Mouse (Mus musculus) kidney, embryonic 14.5 days (tissue): ENCODE data around the gene Krtap19-3. TPM values are rescaled to one million over a fixed set of nuclear protein-coding genes. Genes with fewer than 3 reads are reported as not detected.

Experiments used
- ATAC-seq: fragments of 200-750 bp; cut with Nextera tagmentation; 2 replicates; pipeline ENCODE4 v1.8.0; 2017; ENCODE audit warnings: moderate number of reproducible peaks, mild to moderate bottlenecking, moderate TSS enrichment, moderate library complexity; ENCODE audit not compliant: low FRiP score, low TSS enrichment
- H3K27ac ChIP-seq: fragments of 300-500 bp; sonication (generic); 2 replicates; pipeline ENCODE4 v1.5.1; 2014; ENCODE audit warnings: low read depth, mild to moderate bottlenecking, low read length, moderate library complexity, mixed read lengths
- H3K27me3 ChIP-seq: fragments of 300-500 bp; sonication (generic); 2 replicates; pipeline ENCODE4 v1.6.1; 2014; ENCODE audit warnings: mild to moderate bottlenecking, low read length; ENCODE audit not compliant: control insufficient read depth, insufficient read depth
- H3K36me3 ChIP-seq: fragments of 300-500 bp; sonication (generic); 2 replicates; pipeline ENCODE4 v1.6.1; 2014; ENCODE audit warnings: low read length, mixed read lengths; ENCODE audit not compliant: control insufficient read depth, insufficient read depth
- H3K4me1 ChIP-seq: fragments of 300-500 bp; sonication (generic); 2 replicates; pipeline ENCODE4 v1.6.1; 2014; ENCODE audit warnings: low read length, mixed read lengths; ENCODE audit not compliant: control insufficient read depth, insufficient read depth
- H3K4me2 ChIP-seq: fragments of 300-500 bp; sonication (generic); replicated peaks from 2 replicates; pipeline ENCODE4 v1.6.1; 2014; ENCODE audit warnings: low read depth, mild to moderate bottlenecking, low read length
- H3K4me3 ChIP-seq: fragments of 300-500 bp; sonication (generic); 2 replicates; pipeline ENCODE4 v1.5.1; 2014; ENCODE audit warnings: mild to moderate bottlenecking, low read length
- H3K9ac ChIP-seq: fragments of 300-500 bp; sonication (generic); 2 replicates; pipeline ENCODE4 v1.6.1; 2014; ENCODE audit warnings: low read depth, mild to moderate bottlenecking, low read length, moderate library complexity
- H3K9me3 ChIP-seq: fragments of 300-500 bp; sonication (generic); 2 replicates; pipeline ENCODE4 v1.6.1; 2016; ENCODE audit warnings: low read length; ENCODE audit not compliant: control insufficient read depth
- WGBS: fragments of 180-500 bp; shearing (Covaris S2); extraction: QIAGEN DNeasy Blood & Tissue Kit; methylation state at CpG from one replicate; pipeline ENCODE4 v1.1.7; 2014; 5-methylcytosine and 5-hydroxymethylcytosine counted together
- polyA plus RNA-seq: library from polyadenylated mRNA; unstranded; fragments of >200 nt; fragmentation: Nextera tagmentation; extraction: Ambion mirVana; gene quantifications from 2 replicates; pipeline ENCODE4 v1.2.1, GENCODE M21; 2014

Krtap19-3 gene
- polyA plus RNA-seq, 1 experiment from 2014 or later = not detected

GRCm38 (mm10) chr16:88847363-88847762 is 30.5 kb downstream of the Krtap19-3 start:
- 89% methylated on average over 1 of the region's 1 CpGs for WGBS
- Histone ChIP-seq H3K4me1 (no peaks in the 10 kb centered on the region), H3K4me3 (no peak overlapping the region), H3K9me3 (no peaks in the 10 kb centered on the region), H3K9ac (no peak overlapping the region), H3K4me2 (no peak overlapping the region), H3K27me3 (no peaks in the 10 kb centered on the region), H3K36me3 (no peaks in the 10 kb centered on the region), H3K27ac (no peak overlapping the region)
- no peak for ATAC-seq

Other genes with a start within 250 kb of the Krtap19-3 start
- gene Krtap26-1, start 230.2 kb downstream of the Krtap19-3 start, polyA plus RNA-seq = not detected in 2 replicates
- not detected in 2 replicates for gene Krtap27-1, start 206.4 kb downstream of the Krtap19-3 start, polyA plus RNA-seq
- gene 2310061N02Rik, start 170.1 kb downstream of the Krtap19-3 start, polyA plus RNA-seq = not detected in 2 replicates
- not detected in 2 replicates for gene Krtap13-1, start 149.2 kb downstream of the Krtap19-3 start, polyA plus RNA-seq
- gene Krtap13, start 126.4 kb downstream of the Krtap19-3 start, polyA plus RNA-seq = not detected in 2 replicates
- gene 2310034C09Rik, start 119.2 kb downstream of the Krtap19-3 start, polyA plus RNA-seq = not detected in 2 replicates
- not detected in 2 replicates for gene 2310057N15Rik, start 103.8 kb downstream of the Krtap19-3 start, polyA plus RNA-seq
- not detected in 2 replicates for gene Gm5965, start 100.1 kb downstream of the Krtap19-3 start, polyA plus RNA-seq
- not detected in 2 replicates for gene Gm20741, start 65.8 kb downstream of the Krtap19-3 start, polyA plus RNA-seq
- gene Krtap15, start 57.8 kb downstream of the Krtap19-3 start, polyA plus RNA-seq = not detected in 2 replicates
- not detected in 2 replicates for gene Krtap14, start 51.9 kb downstream of the Krtap19-3 start, polyA plus RNA-seq
- not detected in 2 replicates for gene Krtap19-1, start 8.6 kb downstream of the Krtap19-3 start, polyA plus RNA-seq
- gene Krtap19-2, start 3.8 kb downstream of the Krtap19-3 start, polyA plus RNA-seq = not detected in 2 replicates
- gene Krtap19-4, start 7.1 kb upstream of the Krtap19-3 start, polyA plus RNA-seq = not detected in 2 replicates
- gene Krtap19-5, start 18.4 kb upstream of the Krtap19-3 start, polyA plus RNA-seq = not detected in 2 replicates
- not detected in 2 replicates for gene Krtap19-9b, start 54.2 kb upstream of the Krtap19-3 start, polyA plus RNA-seq
- not detected in 2 replicates for gene Krtap16-3, start 84.8 kb upstream of the Krtap19-3 start, polyA plus RNA-seq
- not detected in 2 replicates for gene Krtap22-2, start 132.7 kb upstream of the Krtap19-3 start, polyA plus RNA-seq
- gene Gm10229, start 137.2 kb upstream of the Krtap19-3 start, polyA plus RNA-seq = not detected in 2 replicates
- gene Krtap6-1, start 153.7 kb upstream of the Krtap19-3 start, polyA plus RNA-seq = not detected in 2 replicates
- gene Gm10228, start 163.4 kb upstream of the Krtap19-3 start, polyA plus RNA-seq = not detected in 2 replicates
- not detected in 2 replicates for gene Krtap6-5, start 169.8 kb upstream of the Krtap19-3 start, polyA plus RNA-seq
- gene 1110025L11Rik, start 186.0 kb upstream of the Krtap19-3 start, polyA plus RNA-seq = not detected in 2 replicates
- gene Krtap6-3, start 206.0 kb upstream of the Krtap19-3 start, polyA plus RNA-seq = not detected in 2 replicates